Mouse (Mus musculus): ENCODE measurements around the gene Stk10. TPM values are rescaled to one million over a fixed set of nuclear protein-coding genes. Genes with fewer than 3 reads are reported as not detected.
A peak's percentile ranks its signal among the peaks of the same experiment; 100 is the strongest.

Gene Stk10
- total RNA-seq, 4 experiments from 2014 or later, result 9.3 to 15.3 (median 12.2) TPM

- DNase-seq (ENCODE audit: low spot score in 2 of 2), result no peak
Measured at GRCm38 (mm10) chr11:32626079-32626478, 93.0 kb downstream of the Stk10 start.

- DNase-seq (ENCODE audit: low spot score in 2 of 2), result no peak
Measured at GRCm38 (mm10) chr11:32627900-32628299, 94.8 kb downstream of the Stk10 start.

- no peak for DNase-seq (ENCODE audit: low spot score in 2 of 2)
Measured at GRCm38 (mm10) chr11:32629713-32630211, 96.7 kb downstream of the Stk10 start.

GRCm38 (mm10) chr11:32632671-32633070 lies 99.6 kb downstream of the Stk10 start:
- no peak for DNase-seq (ENCODE audit: low spot score in 2 of 2)

- no peak for DNase-seq (ENCODE audit: low spot score in 2 of 2)
Measured at GRCm38 (mm10) chr11:32633542-32633941, 100.4 kb downstream of the Stk10 start.

- DNase-seq (ENCODE audit: low spot score in 2 of 2), result no peak
Measured at GRCm38 (mm10) chr11:32634143-32634542, 101.0 kb downstream of the Stk10 start.

GRCm38 (mm10) chr11:32634842-32635241 lies 101.7 kb downstream of the Stk10 start:
- no peak for DNase-seq (ENCODE audit: low spot score in 2 of 2)

- no peak for DNase-seq (ENCODE audit: low spot score in 2 of 2)
Measured at GRCm38 (mm10) chr11:32636275-32636674, 103.2 kb downstream of the Stk10 start.

- DNase-seq (ENCODE audit: low spot score in 2 of 2), result no peak
Measured at GRCm38 (mm10) chr11:32638521-32639255, 105.6 kb downstream of the Stk10 start.

GRCm38 (mm10) chr11:32640617-32641016 lies 107.5 kb downstream of the Stk10 start:
- no peak for DNase-seq (ENCODE audit: low spot score in 2 of 2)

GRCm38 (mm10) chr11:32642249-32642876 lies 109.3 kb downstream of the Stk10 start, which contains the start of gene Fbxw11:
Gene Fbxw11, plus strand, starts transcription at chr11:32642724.
- peak; percentile 95 for DNase-seq (ENCODE audit: low spot score in 2 of 2)

GRCm38 (mm10) chr11:32642899-32643886 lies 110.1 kb downstream of the Stk10 start:
- DNase-seq (ENCODE audit: low spot score in 2 of 2), result no peak

GRCm38 (mm10) chr11:32644010-32644409 lies 110.9 kb downstream of the Stk10 start:
- no peak for DNase-seq (ENCODE audit: low spot score in 2 of 2)

- DNase-seq (ENCODE audit: low spot score in 2 of 2), result no peak
Measured at GRCm38 (mm10) chr11:32647265-32647664, 114.2 kb downstream of the Stk10 start.

GRCm38 (mm10) chr11:32650236-32650749 lies 117.2 kb downstream of the Stk10 start:
- no peak for DNase-seq (ENCODE audit: low spot score in 2 of 2)

- DNase-seq (ENCODE audit: low spot score in 2 of 2), result no peak
Measured at GRCm38 (mm10) chr11:32650893-32651590, 117.9 kb downstream of the Stk10 start.

GRCm38 (mm10) chr11:32651723-32652122 lies 118.6 kb downstream of the Stk10 start:
- DNase-seq (ENCODE audit: low spot score in 2 of 2), result no peak

GRCm38 (mm10) chr11:32662082-32662656 lies 129.1 kb downstream of the Stk10 start:
- no peak for DNase-seq (ENCODE audit: low spot score in 2 of 2)

- no peak for DNase-seq (ENCODE audit: low spot score in 2 of 2)
Measured at GRCm38 (mm10) chr11:32665639-32666038, 132.5 kb downstream of the Stk10 start.

- no peak for DNase-seq (ENCODE audit: low spot score in 2 of 2)
Measured at GRCm38 (mm10) chr11:32666983-32667382, 133.9 kb downstream of the Stk10 start.

Measured in layer of hippocampus, adult 8-10 months (tissue).